Mouse (Mus musculus): ENCODE measurements around the gene Wfikkn1.
A peak's percentile ranks its signal among the peaks of the same experiment; 100 is the strongest.

Gene Wfikkn1

GRCm38 (mm10) chr17:25868601-25869191 lies 12.0 kb downstream of the Wfikkn1 start, which contains the start of gene Mcrip2:
Mcrip2 (minus strand) TSS chr17:25868764.
- peak; percentile 56 to 59 for DNase-seq (ENCODE audit: low spot score in 2 of 2)

DNA sequence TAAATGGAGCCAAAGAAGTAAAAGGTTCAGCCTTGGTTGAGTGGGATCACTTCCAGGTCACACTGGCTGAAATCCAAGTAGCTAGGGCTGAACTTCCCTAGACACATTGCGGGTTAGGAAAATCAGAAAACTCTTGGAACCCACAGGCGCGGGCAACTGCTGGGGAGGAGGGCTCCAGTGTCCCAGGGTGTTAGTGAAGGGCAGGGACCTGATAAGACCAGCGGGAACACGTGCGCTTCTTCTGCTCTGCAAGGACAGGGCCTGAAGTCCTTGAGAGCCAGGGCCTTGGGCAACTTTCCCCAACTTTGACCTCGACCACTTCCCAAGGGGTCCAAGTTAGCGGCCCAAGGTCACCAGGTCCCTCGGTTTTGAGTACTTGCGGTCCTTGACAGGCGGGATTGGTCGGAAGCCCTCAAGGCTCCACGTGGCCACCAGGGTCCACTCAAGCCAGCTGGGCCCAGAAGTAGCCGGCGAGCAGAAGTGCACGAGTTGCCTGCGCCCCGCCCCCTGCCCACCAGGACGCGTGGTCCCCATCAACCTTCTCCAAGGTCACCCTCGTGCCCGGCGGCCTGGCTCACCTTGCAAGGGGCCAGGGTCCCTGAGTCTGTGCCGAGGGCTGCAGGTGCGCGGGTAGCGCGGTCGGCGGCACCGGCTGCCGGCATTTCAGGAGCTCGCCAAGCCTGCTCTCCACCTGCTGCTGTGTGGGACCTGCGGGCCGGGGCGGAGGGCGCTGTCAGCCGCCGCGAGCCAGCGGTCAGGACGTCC lies 12.6 kb downstream of the Wfikkn1 start:
- DNase-seq (ENCODE audit: low spot score in 2 of 2): no peak

DNA sequence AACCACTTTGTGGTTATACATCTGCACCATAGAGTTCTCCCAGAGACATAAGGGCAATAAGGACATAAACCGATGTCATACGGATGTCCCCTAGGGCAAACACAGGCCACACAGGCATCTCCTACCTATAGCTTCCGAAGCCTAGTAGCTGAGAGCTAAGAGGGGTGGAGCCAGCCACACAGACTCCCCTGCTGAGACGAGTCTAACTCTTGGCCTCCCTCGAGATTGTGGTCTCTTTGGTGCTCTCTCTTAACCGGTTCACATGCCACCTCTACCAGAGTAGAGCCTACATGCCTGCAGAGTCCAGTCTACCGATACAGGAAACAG lies 13.2 kb downstream of the Wfikkn1 start:
- no peak for DNase-seq (ENCODE audit: low spot score in 2 of 2)

GRCm38 (mm10) chr17:25866172-25866571 lies 14.5 kb downstream of the Wfikkn1 start:
- DNase-seq (ENCODE audit: low spot score in 2 of 2): no peak

DNA sequence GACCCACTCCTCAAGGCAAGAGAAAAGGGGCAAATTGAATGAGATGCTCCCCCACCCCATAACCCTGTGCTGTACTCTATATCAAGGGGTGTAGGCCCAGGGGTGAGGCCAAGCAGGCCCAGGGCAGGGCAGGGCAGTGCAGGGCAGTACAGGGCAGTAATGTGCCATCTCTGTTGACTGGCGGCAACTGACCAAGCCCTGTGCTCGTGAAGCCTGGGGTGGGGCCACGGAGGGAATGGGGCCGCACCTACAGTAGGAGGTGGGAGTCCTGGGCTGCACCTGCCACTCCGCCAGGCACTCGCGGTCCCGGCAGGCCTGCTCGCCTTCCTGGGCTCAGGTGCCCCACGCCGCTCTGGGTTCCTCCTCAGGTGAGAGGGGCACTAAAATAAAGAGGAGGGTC lies 15.4 kb downstream of the Wfikkn1 start:
- no peak for DNase-seq (ENCODE audit: low spot score in 2 of 2)

DNA sequence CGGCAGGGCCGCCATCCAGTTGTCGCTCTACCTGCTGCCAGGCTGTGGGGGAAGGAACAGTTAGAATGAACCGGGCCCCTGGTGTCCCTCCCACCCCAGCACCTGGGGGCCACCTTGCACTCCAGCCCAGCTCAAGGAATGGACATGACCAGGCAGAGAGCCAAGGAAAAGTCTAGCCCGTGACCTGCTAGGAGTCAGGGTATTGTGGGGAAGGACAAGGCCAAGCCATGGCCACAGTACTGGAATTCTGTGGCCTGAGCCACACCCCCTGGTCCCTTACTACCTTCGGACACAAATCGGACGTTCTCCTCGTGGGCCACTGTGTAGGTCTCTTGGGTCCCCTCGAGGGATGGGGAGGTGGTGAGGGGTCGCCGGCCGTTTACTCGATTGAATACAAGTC lies 16.3 kb downstream of the Wfikkn1 start:
- DNase-seq (ENCODE audit: low spot score in 2 of 2): no peak

DNA sequence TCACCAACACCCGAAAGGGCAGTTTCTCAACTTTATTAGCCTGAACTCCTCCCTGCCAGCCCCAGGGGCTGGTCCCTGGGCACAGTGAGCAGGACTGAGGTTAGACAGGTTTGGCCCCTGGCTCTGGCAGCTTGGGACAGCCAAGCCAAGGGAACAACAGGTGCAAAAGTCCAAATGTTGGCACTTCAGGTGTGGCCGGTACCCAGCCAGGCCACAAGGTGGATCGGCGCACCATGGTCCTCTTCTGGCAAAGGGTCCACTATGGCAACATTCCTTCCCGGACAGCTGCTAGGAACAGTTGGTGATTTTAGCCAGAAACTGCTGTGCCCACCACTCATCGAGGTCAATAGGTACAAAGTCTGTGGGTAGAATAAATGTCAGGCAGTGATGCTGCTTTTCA lies 17.0 kb downstream of the Wfikkn1 start:
- DNase-seq (ENCODE audit: low spot score in 2 of 2): no peak

- DNase-seq (ENCODE audit: low spot score in 2 of 2): no peak
Measured at GRCm38 (mm10) chr17:25861704-25862612, 18.7 kb downstream of the Wfikkn1 start.

DNA sequence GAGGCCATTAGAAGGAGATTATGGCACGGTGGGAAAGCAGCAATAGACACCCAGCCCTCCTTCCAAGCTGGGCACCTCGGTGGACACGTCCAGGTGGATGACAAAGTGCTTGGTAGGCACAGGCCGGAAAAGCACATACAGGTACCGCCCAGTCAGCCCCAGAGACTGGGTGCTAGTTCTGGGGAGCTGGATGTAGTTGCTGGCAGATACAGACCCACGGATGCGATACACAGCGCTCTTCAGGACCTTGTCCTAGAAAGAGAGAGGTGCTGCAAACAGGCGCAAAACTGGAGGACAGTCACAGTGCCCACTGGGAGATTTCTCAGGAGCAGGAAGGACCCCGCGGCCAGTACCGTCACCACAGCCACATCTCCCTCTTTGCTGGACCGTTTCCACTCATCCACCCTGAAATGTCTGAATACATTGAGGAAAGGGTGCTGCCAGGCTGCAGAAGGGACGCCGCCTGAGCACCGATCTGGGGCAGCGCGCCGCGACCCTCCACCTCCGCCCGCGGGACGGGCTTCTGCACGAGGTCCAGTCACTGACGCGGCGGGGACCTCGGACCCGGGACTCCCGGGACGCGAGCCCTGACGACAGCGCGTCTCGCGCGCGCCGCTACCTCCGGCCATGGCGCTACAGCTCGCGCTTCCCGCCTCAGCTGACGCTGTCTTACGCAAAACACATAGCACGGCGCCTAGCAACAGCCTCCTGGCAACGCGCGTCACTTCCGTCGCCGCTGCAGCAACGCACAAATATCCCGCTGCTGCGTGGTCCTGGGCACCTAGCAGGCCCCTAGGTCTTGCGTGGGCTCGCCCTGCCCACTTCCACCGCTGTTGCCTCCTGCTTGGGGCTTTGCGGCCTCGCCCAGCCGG lies 19.6 kb downstream of the Wfikkn1 start, which contains the start of gene Wdr90:
Gene Wdr90, minus strand, starts transcription at position 670 of the 872 bp plus-strand sequence.
- DNase-seq (ENCODE audit: low spot score in 2 of 2): peak; percentile 81 to 86

DNA sequence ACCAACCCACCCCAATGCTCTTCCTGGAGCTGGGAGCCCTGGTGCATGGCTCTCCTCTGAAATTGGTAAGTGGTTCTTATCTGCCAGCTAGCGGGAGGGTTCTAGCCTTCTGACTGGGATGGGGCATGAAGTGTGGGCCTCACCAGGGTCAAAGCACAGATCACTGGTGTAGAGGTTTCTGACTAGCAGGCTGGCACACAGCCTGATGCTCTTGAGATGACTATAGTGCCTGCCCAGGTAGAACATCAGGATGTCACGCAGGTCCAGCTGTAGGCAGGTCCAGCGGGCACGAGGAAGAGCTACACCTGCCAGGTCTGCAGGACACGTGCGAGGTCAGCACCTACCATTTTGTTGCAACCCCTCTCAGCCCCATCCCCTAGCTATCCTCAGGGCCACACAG lies 20.4 kb downstream of the Wfikkn1 start:
- DNase-seq (ENCODE audit: low spot score in 2 of 2): no peak

DNA sequence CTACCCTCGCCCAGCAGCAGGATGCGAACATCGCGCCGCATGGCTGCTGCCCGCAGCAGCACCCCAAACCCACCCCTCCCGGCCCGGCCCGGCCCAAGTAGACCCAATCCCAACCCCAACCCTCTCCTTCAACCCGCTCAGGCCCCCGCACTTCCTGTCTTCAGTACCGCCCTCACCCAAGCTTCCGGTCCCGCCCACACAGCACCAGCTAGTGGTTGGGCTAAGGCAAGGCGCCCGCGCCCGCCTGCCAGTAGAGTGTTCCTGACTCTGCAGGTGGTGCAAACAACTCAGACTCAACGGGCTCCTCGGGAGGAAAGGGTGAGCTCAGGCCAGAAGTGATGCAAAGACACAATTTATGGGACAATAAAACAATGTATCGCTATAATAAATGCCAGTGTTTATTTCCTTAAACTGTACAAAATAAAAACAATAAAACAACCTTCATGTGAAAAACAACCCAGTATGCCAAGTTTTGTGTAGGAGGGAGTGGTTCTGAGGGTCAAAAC lies 36.2 kb downstream of the Wfikkn1 start, which contains the start of gene Rhot2:
Gene Rhot2, minus strand, starts transcription at position 456 of the 506 bp plus-strand sequence.
- DNase-seq (ENCODE audit: low spot score in 2 of 2): peak; percentile 78 to 90

GRCm38 (mm10) chr17:25843636-25844395 lies 36.8 kb downstream of the Wfikkn1 start:
- DNase-seq (ENCODE audit: low spot score in 2 of 2): no peak

GRCm38 (mm10) chr17:25843122-25843521 lies 37.5 kb downstream of the Wfikkn1 start:
- DNase-seq (ENCODE audit: low spot score in 2 of 2): no peak

- no peak for DNase-seq (ENCODE audit: low spot score in 2 of 2)
Measured at GRCm38 (mm10) chr17:25842509-25842908, 38.1 kb downstream of the Wfikkn1 start.

- no peak for DNase-seq (ENCODE audit: low spot score in 2 of 2)
Measured at GRCm38 (mm10) chr17:25841117-25841880, 39.4 kb downstream of the Wfikkn1 start, which contains the start of gene Gm20683. Gm20683 (minus strand) TSS chr17:25841763.

- no peak for DNase-seq (ENCODE audit: low spot score in 2 of 2)
Measured at GRCm38 (mm10) chr17:25840519-25840918, 40.1 kb downstream of the Wfikkn1 start.

GRCm38 (mm10) chr17:25839455-25840235 lies 41.0 kb downstream of the Wfikkn1 start:
- no peak for DNase-seq (ENCODE audit: low spot score in 2 of 2)

DNA sequence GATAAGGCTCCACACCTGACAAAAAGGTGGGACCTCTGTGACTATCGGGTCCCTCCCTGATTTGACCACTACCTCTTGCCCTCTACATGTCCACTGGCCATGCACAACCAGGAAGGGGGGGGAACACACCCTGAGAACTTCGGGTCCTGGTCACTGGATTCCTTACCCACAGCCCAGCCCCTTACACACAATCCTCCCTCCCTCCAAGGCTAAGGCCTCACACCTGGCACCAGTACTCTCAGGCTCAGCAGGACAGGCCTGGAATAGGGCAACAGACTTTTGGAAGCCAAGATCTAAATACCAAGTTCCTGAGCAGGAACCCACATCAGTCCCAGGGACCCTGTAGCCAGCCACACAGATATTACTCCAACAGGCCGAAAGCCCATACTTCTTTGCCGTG lies 41.8 kb downstream of the Wfikkn1 start:
- DNase-seq (ENCODE audit: low spot score in 2 of 2): no peak

DNA sequence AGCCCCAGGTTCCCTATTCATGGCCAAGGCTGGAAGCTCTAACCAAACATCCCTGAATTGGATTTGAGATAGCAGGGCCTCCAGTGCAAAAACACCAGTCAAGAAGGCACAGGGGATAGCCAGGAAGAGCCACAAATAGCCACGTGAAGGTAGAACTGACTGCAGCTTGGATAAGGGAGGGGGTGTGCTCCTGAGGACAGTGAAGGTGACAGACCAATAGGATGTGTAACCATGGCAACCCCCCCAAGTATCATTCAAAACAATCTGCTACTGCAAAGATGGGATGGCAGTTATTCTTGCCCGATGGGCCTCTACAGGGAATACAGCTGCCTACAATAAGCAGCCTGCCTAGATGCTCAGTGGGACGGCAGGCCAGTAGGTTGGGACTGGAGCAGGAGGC lies 43.1 kb downstream of the Wfikkn1 start:
- no peak for DNase-seq (ENCODE audit: low spot score in 2 of 2)

All from frontal cortex, postnatal 25 days (tissue).